Mouse (Mus musculus) spleen, adult 2 months (tissue): ENCODE results near the gene Tfr2. TPM values are rescaled to one million over a fixed set of nuclear protein-coding genes. Genes with fewer than 3 reads are reported as not detected.

Experiments used
- DNase-seq, 2 experiments: peaks; one replicate each; pipeline versions ENCODE4 v3.0.0 to v3.0.0-alpha.2; 2012 to 2021; ENCODE audit warnings: low spot score in 2 of 2, low read depth in 1 of 2
- H3K27ac ChIP-seq: fragments of 200-500 bp; 2 replicates; pipeline ENCODE4 v1.5.1; 2012; ENCODE audit warnings: low read length, inconsistent platforms; ENCODE audit not compliant: insufficient read depth
- H3K27me3 ChIP-seq: fragments of 200-500 bp; 2 replicates; pipeline ENCODE4 v1.6.1; 2012; ENCODE audit warnings: mild to moderate bottlenecking, moderate library complexity, low read length, inconsistent platforms; ENCODE audit not compliant: control insufficient read depth, insufficient read depth
- H3K36me3 ChIP-seq: fragments of 200-500 bp; 2 replicates; pipeline ENCODE4 v1.6.1; 2012; ENCODE audit warnings: mild to moderate bottlenecking, low read length, inconsistent platforms; ENCODE audit not compliant: control insufficient read depth, insufficient read depth
- H3K4me1 ChIP-seq: fragments of 200-500 bp; 2 replicates; pipeline ENCODE4 v1.6.1; 2011; ENCODE audit warnings: inconsistent platforms; ENCODE audit not compliant: control insufficient read depth, insufficient read depth, insufficient read length
- H3K4me3 ChIP-seq: fragments of 200-500 bp; 2 replicates; pipeline ENCODE4 v1.5.1; 2011; ENCODE audit warnings: mild to moderate bottlenecking, inconsistent platforms; ENCODE audit not compliant: insufficient read depth, insufficient read length; ENCODE audit errors: extremely low read depth
- CTCF ChIP-seq: fragments of 200-500 bp; IDR thresholded peaks from 2 replicates; pipeline ENCODE4 v1.5.1; 2011; ENCODE audit warnings: mild to moderate bottlenecking, inconsistent platforms; ENCODE audit not compliant: insufficient read depth, insufficient read length, insufficient replicate concordance; ENCODE audit errors: extremely low read depth
- POLR2A ChIP-seq: fragments of 200-500 bp; IDR thresholded peaks from 2 replicates; pipeline ENCODE4 v1.6.1; 2011; ENCODE audit warnings: low read depth, low read length, inconsistent platforms
- WGBS: fragments of 180-500 bp; shearing (Covaris S2); methylation state at CpG from one replicate; pipeline ENCODE4 v1.1.7; 2018; 5-methylcytosine and 5-hydroxymethylcytosine counted together
- polyA plus RNA-seq: library from polyadenylated mRNA; depleted of rRNA; stranded (reverse); fragments of >200 nt; gene quantifications from 2 replicates; pipeline ENCODE4 v1.2.3, GENCODE M21; 2012

Gene Tfr2
- polyA plus RNA-seq, 1 experiment: 12.2 TPM

DNA sequence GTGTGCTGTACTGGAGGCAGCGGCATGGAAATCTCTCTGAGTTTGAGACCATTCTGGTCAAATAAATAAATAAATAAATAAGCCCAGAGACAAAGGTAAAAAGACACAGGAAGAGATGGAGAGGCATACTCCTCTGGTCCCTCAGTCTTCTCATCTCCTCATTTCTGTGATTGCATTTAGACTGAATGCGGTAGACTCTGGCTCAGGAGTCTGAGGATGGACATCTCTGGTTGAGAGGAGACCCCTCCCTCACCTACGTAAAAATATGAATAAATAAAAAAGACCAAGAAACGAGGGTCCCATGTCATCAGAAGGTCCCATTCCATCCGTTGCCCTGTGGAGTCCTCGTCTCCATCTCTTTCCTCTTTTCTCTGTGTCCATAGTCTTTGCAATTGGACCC lies 16.6 kb upstream of the Tfr2 start:
- WGBS: 31% methylated on average over 6 of the region's 6 CpGs
- DNase-seq: no peak
- no peak overlapping the region for H3K4me3 ChIP-seq
- H3K27me3 ChIP-seq: peaks cover 9% of the 10 kb centered on the region
- H3K27ac ChIP-seq: no peak overlapping the region
- H3K4me1 ChIP-seq: no peaks in the 10 kb centered on the region
- no peaks in the 10 kb centered on the region for H3K36me3 ChIP-seq
- TF ChIP-seq CTCF: no peak
- TF ChIP-seq POLR2A: no peak

DNA sequence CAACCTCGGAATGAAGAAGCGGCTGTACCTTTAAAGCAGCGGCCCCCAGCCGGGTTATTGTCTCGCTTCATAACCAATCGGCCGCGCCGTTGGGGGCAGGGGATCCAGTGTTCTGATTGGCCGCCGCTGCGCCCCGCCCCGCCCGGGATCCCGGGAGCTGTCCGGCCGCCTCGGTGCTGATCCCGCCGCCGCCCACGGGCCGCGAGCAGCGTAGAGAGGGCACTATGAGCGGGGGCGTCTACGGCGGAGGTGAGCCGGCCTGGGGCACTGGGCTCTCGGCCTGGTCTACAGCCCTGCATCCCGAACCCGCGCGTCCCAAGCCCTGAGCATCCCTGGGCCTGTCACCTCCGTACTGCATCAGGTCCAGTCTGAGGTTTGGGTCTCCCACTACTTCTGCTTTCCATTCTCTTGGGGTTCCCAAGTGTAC lies 16.2 kb upstream of the Tfr2 start, which contains the start of gene Actl6b:
Gene Actl6b (plus strand): TSS at position 107 of the 427 bp plus-strand sequence.
- TF ChIP-seq POLR2A (no peak), CTCF (no peak)
- Histone ChIP-seq H3K4me1 (no peaks in the 10 kb centered on the region), H3K27ac (no peak within 1 kb of the TSS), H3K36me3 (no peaks in the 10 kb centered on the region), H3K27me3 (peaks cover 9% of the 10 kb centered on the region), H3K4me3 (no peak within 1 kb of the TSS)
- WGBS: 2% methylated on average over 37 of the region's 37 CpGs
- DNase-seq: no peak

- Histone ChIP-seq H3K4me3 (no peak overlapping the region), H3K36me3 (no peaks in the 10 kb centered on the region), H3K27me3 (peaks cover 9% of the 10 kb centered on the region), H3K4me1 (no peaks in the 10 kb centered on the region), H3K27ac (no peak overlapping the region)
- WGBS: 47% methylated on average over 11 of the region's 11 CpGs
- TF ChIP-seq POLR2A (no peak), CTCF (no peak)
- no peak for DNase-seq
Measured at GRCm38 (mm10) chr5:137553898-137554297, 15.7 kb upstream of the Tfr2 start.

GRCm38 (mm10) chr5:137561556-137561955 lies 8.1 kb upstream of the Tfr2 start:
- no peaks in the 10 kb centered on the region for H3K27me3 ChIP-seq
- H3K36me3 ChIP-seq: no peaks in the 10 kb centered on the region
- WGBS: 73% methylated on average over 6 of the region's 6 CpGs
- H3K27ac ChIP-seq: no peak overlapping the region
- H3K4me3 ChIP-seq: no peak overlapping the region
- H3K4me1 ChIP-seq: no peaks in the 10 kb centered on the region
- TF ChIP-seq POLR2A (no peak), CTCF (no peak)
- no peak for DNase-seq

GRCm38 (mm10) chr5:137562965-137563364 lies 6.7 kb upstream of the Tfr2 start:
- no peak for TF ChIP-seq CTCF
- TF ChIP-seq POLR2A: no peak
- Histone ChIP-seq H3K4me3 (no peak overlapping the region), H3K27me3 (no peaks in the 10 kb centered on the region), H3K4me1 (no peaks in the 10 kb centered on the region), H3K36me3 (no peaks in the 10 kb centered on the region), H3K27ac (no peak overlapping the region)
- no peak for DNase-seq
- WGBS: 88% methylated on average over 10 of the region's 10 CpGs

DNA sequence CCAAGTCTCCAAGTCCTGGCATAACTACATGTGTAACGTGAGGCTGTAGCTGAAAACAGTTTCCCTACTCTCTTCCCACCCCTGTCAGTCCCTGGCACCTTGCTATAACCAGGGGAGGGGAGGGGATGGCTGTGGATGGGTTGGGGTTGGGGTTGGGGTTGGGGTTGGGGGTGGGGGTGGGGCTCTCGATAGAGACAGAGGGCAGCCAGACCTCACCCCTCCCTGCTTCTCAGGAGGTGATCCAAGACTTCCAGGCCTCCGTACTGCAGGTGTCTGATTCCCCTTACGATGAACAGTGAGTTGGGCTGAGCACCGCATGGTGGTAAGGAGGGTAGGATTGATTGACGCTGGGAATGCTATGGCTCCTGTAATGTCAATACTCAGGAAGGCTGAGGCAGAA lies 3.9 kb upstream of the Tfr2 start:
- Histone ChIP-seq H3K27me3 (no peaks in the 10 kb centered on the region), H3K27ac (no peak overlapping the region), H3K4me1 (peaks cover 10% of the 10 kb centered on the region; the same call in 1 of the 2 replicates), H3K4me3 (no peak overlapping the region), H3K36me3 (no peaks in the 10 kb centered on the region)
- 87% methylated on average over 6 of the region's 6 CpGs for WGBS
- DNase-seq: no peak
- TF ChIP-seq CTCF: no peak
- TF ChIP-seq POLR2A: no peak

DNA sequence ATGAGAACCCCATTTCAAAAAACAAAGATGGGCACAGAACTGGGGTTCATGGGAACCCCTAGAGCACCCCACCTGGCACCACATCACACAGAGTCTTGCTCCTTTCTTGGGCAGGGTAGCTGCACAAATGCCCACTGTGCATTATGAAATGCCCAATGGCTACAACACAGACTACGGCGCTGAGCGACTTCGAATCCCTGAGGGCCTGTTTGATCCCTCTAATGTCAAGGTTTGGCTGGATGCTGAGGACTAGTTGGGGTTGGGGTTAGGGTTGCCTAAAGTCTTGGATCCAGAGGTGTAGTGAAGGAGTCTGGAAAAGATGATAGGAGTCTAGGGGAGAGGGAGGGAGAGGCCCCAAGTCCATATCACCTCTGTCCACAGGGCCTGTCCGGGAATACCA lies 3.2 kb upstream of the Tfr2 start:
- Histone ChIP-seq H3K27me3 (no peaks in the 10 kb centered on the region), H3K27ac (no peak overlapping the region), H3K4me3 (no peak overlapping the region), H3K36me3 (no peaks in the 10 kb centered on the region), H3K4me1 (peaks cover 13% of the 10 kb centered on the region; the same call in 1 of the 2 replicates)
- TF ChIP-seq POLR2A (no peak), CTCF (no peak)
- WGBS: 95% methylated on average over 5 of the region's 5 CpGs
- no peak for DNase-seq
